Mouse (Mus musculus): ENCODE results near the gene Ulk4. TPM values are rescaled to one million over a fixed set of nuclear protein-coding genes. Genes with fewer than 3 reads are reported as not detected.

The Ulk4 gene
- polyA plus RNA-seq, 1 experiment from 2014 or later = 153 TPM

- WGBS = 46% methylated on average over 5 of the region's 5 CpGs
- no peaks in the 10 kb centered on the region for H3K9me3 ChIP-seq (ENCODE audit: control insufficient read depth, low read length)
- H3K4me2 ChIP-seq (ENCODE audit: low read depth) = no peak overlapping the region
- H3K4me3 ChIP-seq (ENCODE audit: low read depth, low read length) = no peak overlapping the region
- ATAC-seq (ENCODE audit: insufficient read depth, low FRiP score, low TSS enrichment) = no peak
- H3K9ac ChIP-seq (ENCODE audit: low read length) = no peak overlapping the region
- 0 out of 2 replicates have a peak, but pooled peaks cover 7% of the 10 kb centered on the region for H3K4me1 ChIP-seq (ENCODE audit: control insufficient read depth, insufficient read depth, low read length)
- no peak overlapping the region for H3K27ac ChIP-seq (ENCODE audit: low read depth, low read length)
- no peaks in the 10 kb centered on the region for H3K27me3 ChIP-seq (ENCODE audit: control insufficient read depth, insufficient read depth, low read length)
- peak; percentile 32 for DNase-seq (ENCODE audit: low spot score)
- H3K36me3 ChIP-seq (ENCODE audit: control insufficient read depth, insufficient read depth, low read length) = no peaks in the 10 kb centered on the region
Observed at GRCm38 (mm10) chr9:121037975-121038374, 239.0 kb downstream of the Ulk4 start.

- Histone ChIP-seq H3K4me3 (ENCODE audit: low read depth, low read length) (no peak overlapping the region), H3K9me3 (ENCODE audit: control insufficient read depth, low read length) (no peaks in the 10 kb centered on the region), H3K27ac (ENCODE audit: low read depth, low read length) (no peak overlapping the region), H3K36me3 (ENCODE audit: control insufficient read depth, insufficient read depth, low read length) (no peaks in the 10 kb centered on the region; the same call in 1 of the 2 replicates), H3K4me2 (ENCODE audit: low read depth) (no peak overlapping the region), H3K4me1 (ENCODE audit: control insufficient read depth, insufficient read depth, low read length) (0 out of 2 replicates have a peak, but pooled peaks cover 12% of the 10 kb centered on the region), H3K27me3 (ENCODE audit: control insufficient read depth, insufficient read depth, low read length) (no peaks in the 10 kb centered on the region), H3K9ac (ENCODE audit: low read length) (no peak overlapping the region)
- ATAC-seq (ENCODE audit: insufficient read depth, low FRiP score, low TSS enrichment) (no peak), DNase-seq (ENCODE audit: low spot score) (no peak)
- WGBS = 76% methylated on average over 6 of the region's 6 CpGs
Observed at GRCm38 (mm10) chr9:121035296-121035695, 241.7 kb downstream of the Ulk4 start.

- ATAC-seq (ENCODE audit: insufficient read depth, low FRiP score, low TSS enrichment) (no peak), DNase-seq (ENCODE audit: low spot score) (no peak)
- Histone ChIP-seq H3K4me1 (ENCODE audit: control insufficient read depth, insufficient read depth, low read length) (0 out of 2 replicates have a peak, but pooled peaks cover 14% of the 10 kb centered on the region), H3K36me3 (ENCODE audit: control insufficient read depth, insufficient read depth, low read length) (no peaks in the 10 kb centered on the region; the same call in 1 of the 2 replicates), H3K4me3 (ENCODE audit: low read depth, low read length) (no peak overlapping the region), H3K9ac (ENCODE audit: low read length) (no peak overlapping the region), H3K4me2 (ENCODE audit: low read depth) (no peak overlapping the region), H3K27ac (ENCODE audit: low read depth, low read length) (no peak overlapping the region), H3K27me3 (ENCODE audit: control insufficient read depth, insufficient read depth, low read length) (no peaks in the 10 kb centered on the region), H3K9me3 (ENCODE audit: control insufficient read depth, low read length) (no peaks in the 10 kb centered on the region)
- 84% methylated on average over 4 of the region's 4 CpGs for WGBS
Observed at GRCm38 (mm10) chr9:121033596-121033995, 243.4 kb downstream of the Ulk4 start.

GRCm38 (mm10) chr9:121032322-121032964, 244.6 kb downstream of the Ulk4 start:
- Histone ChIP-seq H3K4me1 (ENCODE audit: control insufficient read depth, insufficient read depth, low read length) (0 out of 2 replicates have a peak, but pooled peaks cover 8% of the 10 kb centered on the region), H3K4me2 (ENCODE audit: low read depth) (no peak overlapping the region), H3K9me3 (ENCODE audit: control insufficient read depth, low read length) (no peaks in the 10 kb centered on the region), H3K36me3 (ENCODE audit: control insufficient read depth, insufficient read depth, low read length) (no peaks in the 10 kb centered on the region; the same call in 1 of the 2 replicates), H3K4me3 (ENCODE audit: low read depth, low read length) (no peak overlapping the region), H3K9ac (ENCODE audit: low read length) (peak overlapping the region; percentile 10; the same call in 1 of the 2 replicates), H3K27me3 (ENCODE audit: control insufficient read depth, insufficient read depth, low read length) (no peaks in the 10 kb centered on the region), H3K27ac (ENCODE audit: low read depth, low read length) (no peak overlapping the region)
- DNase-seq (ENCODE audit: low spot score) (no peak), ATAC-seq (ENCODE audit: insufficient read depth, low FRiP score, low TSS enrichment) (no peak)
- 49% methylated on average over 10 of the region's 10 CpGs for WGBS

GRCm38 (mm10) chr9:121030949-121031348, 246.0 kb downstream of the Ulk4 start:
- ATAC-seq (ENCODE audit: insufficient read depth, low FRiP score, low TSS enrichment) (no peak), DNase-seq (ENCODE audit: low spot score) (no peak)
- no peak overlapping the region for H3K4me3 ChIP-seq (ENCODE audit: low read depth, low read length)
- no peak overlapping the region for H3K27ac ChIP-seq (ENCODE audit: low read depth, low read length)
- H3K9me3 ChIP-seq (ENCODE audit: control insufficient read depth, low read length) = no peaks in the 10 kb centered on the region
- H3K27me3 ChIP-seq (ENCODE audit: control insufficient read depth, insufficient read depth, low read length) = no peaks in the 10 kb centered on the region
- H3K9ac ChIP-seq (ENCODE audit: low read length) = no peak overlapping the region
- 0 out of 2 replicates have a peak, but pooled peaks cover 8% of the 10 kb centered on the region for H3K4me1 ChIP-seq (ENCODE audit: control insufficient read depth, insufficient read depth, low read length)
- 45% methylated on average over 10 of the region's 10 CpGs for WGBS
- H3K36me3 ChIP-seq (ENCODE audit: control insufficient read depth, insufficient read depth, low read length) = no peaks in the 10 kb centered on the region; the same call in 1 of the 2 replicates
- no peak overlapping the region for H3K4me2 ChIP-seq (ENCODE audit: low read depth)

GRCm38 (mm10) chr9:121029786-121030185, 247.2 kb downstream of the Ulk4 start:
- DNase-seq (ENCODE audit: low spot score) (peak; percentile 29), ATAC-seq (ENCODE audit: insufficient read depth, low FRiP score, low TSS enrichment) (no peak)

GRCm38 (mm10) chr9:121023526-121024264, 253.3 kb downstream of the Ulk4 start:
- no peak overlapping the region for H3K27ac ChIP-seq (ENCODE audit: low read depth, low read length)
- no peaks in the 10 kb centered on the region for H3K36me3 ChIP-seq (ENCODE audit: control insufficient read depth, insufficient read depth, low read length)
- H3K4me3 ChIP-seq (ENCODE audit: low read depth, low read length) = no peak overlapping the region
- no peak overlapping the region for H3K9ac ChIP-seq (ENCODE audit: low read length)
- DNase-seq (ENCODE audit: low spot score) = peak; percentile 6
- ATAC-seq (ENCODE audit: insufficient read depth, low FRiP score, low TSS enrichment) = no peak
- no peaks in the 10 kb centered on the region for H3K9me3 ChIP-seq (ENCODE audit: control insufficient read depth, low read length)
- no peaks in the 10 kb centered on the region for H3K4me1 ChIP-seq (ENCODE audit: control insufficient read depth, insufficient read depth, low read length)
- no peaks in the 10 kb centered on the region for H3K27me3 ChIP-seq (ENCODE audit: control insufficient read depth, insufficient read depth, low read length)
- no peak overlapping the region for H3K4me2 ChIP-seq (ENCODE audit: low read depth)
- 88% methylated on average over 14 of the region's 14 CpGs for WGBS

More at GRCm38 (mm10) chr9:121029786-121030185, 247.2 kb downstream of the Ulk4 start:
- Histone ChIP-seq H3K36me3 (ENCODE audit: control insufficient read depth, insufficient read depth, low read length) (no peaks in the 10 kb centered on the region; the same call in 1 of the 2 replicates), H3K4me1 (ENCODE audit: control insufficient read depth, insufficient read depth, low read length) (0 out of 2 replicates have a peak, but pooled peaks cover 8% of the 10 kb centered on the region), H3K4me3 (ENCODE audit: low read depth, low read length) (no peak overlapping the region), H3K27ac (ENCODE audit: low read depth, low read length) (no peak overlapping the region), H3K27me3 (ENCODE audit: control insufficient read depth, insufficient read depth, low read length) (no peaks in the 10 kb centered on the region), H3K9me3 (ENCODE audit: control insufficient read depth, low read length) (no peaks in the 10 kb centered on the region), H3K9ac (ENCODE audit: low read length) (no peak overlapping the region), H3K4me2 (ENCODE audit: low read depth) (no peak overlapping the region)
- WGBS = 44% methylated on average over 9 of the region's 9 CpGs

- Histone ChIP-seq H3K27me3 (ENCODE audit: control insufficient read depth, insufficient read depth, low read length) (no peaks in the 10 kb centered on the region), H3K9ac (ENCODE audit: low read length) (no peak overlapping the region), H3K4me2 (ENCODE audit: low read depth) (no peak overlapping the region), H3K9me3 (ENCODE audit: control insufficient read depth, low read length) (no peaks in the 10 kb centered on the region), H3K4me1 (ENCODE audit: control insufficient read depth, insufficient read depth, low read length) (no peaks in the 10 kb centered on the region), H3K4me3 (ENCODE audit: low read depth, low read length) (no peak overlapping the region), H3K36me3 (ENCODE audit: control insufficient read depth, insufficient read depth, low read length) (no peaks in the 10 kb centered on the region), H3K27ac (ENCODE audit: low read depth, low read length) (no peak overlapping the region)
- ATAC-seq (ENCODE audit: insufficient read depth, low FRiP score, low TSS enrichment) = no peak
- 91% methylated on average over 11 of the region's 11 CpGs for WGBS
- no peak for DNase-seq (ENCODE audit: low spot score)
Observed at GRCm38 (mm10) chr9:121020360-121020759, 256.6 kb downstream of the Ulk4 start.
